Mouse (Mus musculus): ENCODE measurements at regions not wholly inside any gene's neighbourhood (a gene's known extent, or its start where the extent isn't known, plus 50 kb on each side); places are given as distances from the start of the nearest gene placed in this dataset.

DNA sequence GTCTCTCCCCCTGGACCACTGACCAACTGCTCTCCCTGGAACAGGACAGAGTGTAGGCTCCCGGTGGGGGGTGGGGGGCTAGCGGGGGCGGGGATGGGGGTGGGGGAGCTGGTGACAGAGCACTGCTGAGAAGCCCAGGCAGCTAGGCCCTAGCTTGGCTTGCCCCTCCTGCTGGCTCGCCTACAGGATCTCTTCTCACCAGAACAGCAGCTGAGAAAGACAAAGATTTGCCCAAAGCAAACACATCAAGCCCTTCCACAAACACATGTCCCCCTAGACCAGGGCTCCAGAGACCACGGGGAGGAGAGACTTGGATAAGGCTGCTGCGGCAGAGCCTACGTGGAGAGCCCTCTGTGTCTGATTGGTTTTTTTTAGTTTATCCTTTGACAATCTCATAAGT, 100.8 kb downstream of the 1700001O22Rik start:
- no peak for TF ChIP-seq POLR2A (IDR thresholded peaks at IDR 0.05; ENCODE audit: control insufficient read depth, extremely low read depth, insufficient read depth, low read length, poor library complexity)
- no peak for TF ChIP-seq CTCF (IDR thresholded peaks at IDR 0.05; ENCODE audit: borderline replicate concordance, control insufficient read depth, extremely low read depth, insufficient read depth, low read length, poor library complexity)
